Mouse (Mus musculus): Measurements from ENCODE around the gene Kifc5b. TPM values are rescaled to one million over a fixed set of nuclear protein-coding genes. Genes with fewer than 3 reads are reported as not detected.

The Kifc5b gene
- polyA plus RNA-seq (2016; fragmentation: Nextera tagmentation; extraction: Ambion mirVana) = 5.2 and 5.7 TPM in 2 replicates

DNA sequence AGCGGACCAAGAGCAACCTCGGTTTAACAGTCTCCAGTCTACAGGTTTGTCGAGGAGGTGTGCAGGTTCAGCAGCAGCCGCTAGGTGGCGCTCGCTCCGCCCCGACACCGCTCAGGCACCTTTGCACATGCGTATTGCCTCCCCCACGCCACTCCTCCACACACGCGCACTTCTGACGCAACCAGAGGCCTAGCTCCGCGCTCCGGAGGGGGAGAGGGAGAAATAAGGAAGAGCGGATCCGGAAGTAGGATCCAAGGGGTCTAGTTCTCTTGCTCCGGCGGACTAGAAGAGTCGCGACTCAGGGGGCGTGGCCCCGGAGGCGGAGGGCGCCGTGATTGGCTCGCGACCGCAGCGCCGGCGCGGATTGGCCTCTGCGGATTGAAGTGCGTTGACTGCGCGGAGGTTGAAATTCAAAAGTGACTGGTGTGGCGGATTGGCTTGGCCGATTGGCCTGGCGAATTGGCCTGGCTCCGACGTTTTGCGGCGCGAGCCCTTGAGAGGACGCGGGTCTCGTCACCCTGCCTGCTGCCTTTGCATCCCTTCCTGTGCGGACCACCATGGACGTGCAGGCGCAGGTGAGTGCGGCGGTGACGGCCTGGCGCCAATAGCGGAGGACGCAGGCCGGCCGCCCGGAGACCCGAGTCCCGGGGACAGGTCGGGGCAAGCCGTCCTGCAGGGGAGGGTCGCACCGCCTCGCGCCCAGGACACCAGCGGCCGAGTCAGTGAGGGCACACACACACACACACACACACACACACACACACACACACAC, at the start of gene Kifc5b:
Gene Kifc5b, plus strand, starts transcription at position 381 of the 772 bp plus-strand sequence.
- Histone ChIP-seq H3K36me3 (peaks cover 10% of the 10 kb centered on the region), H3K27ac (ENCODE audit: poor library complexity, severe bottlenecking) (peak within 1 kb of the TSS; percentile 81), H3K27me3 (replicated peaks) (no peaks in the 10 kb centered on the region), H3K4me1 (replicated peaks) (peaks cover 14% of the 10 kb centered on the region; the same call in 1 of the 2 replicates), H3K4me3 (peak within 1 kb of the TSS; percentile 76), H3K9me3 (replicated peaks) (no peaks in the 10 kb centered on the region), H3K4me2 (peak within 1 kb of the TSS; percentile 73), H3K9ac (peak within 1 kb of the TSS; percentile 81)
- WGBS = under 1% methylated on average over 68 of the region's 72 CpGs
- peak; percentile 98 for ATAC-seq (ENCODE audit: insufficient number of reproducible peaks, low FRiP score)

DNA sequence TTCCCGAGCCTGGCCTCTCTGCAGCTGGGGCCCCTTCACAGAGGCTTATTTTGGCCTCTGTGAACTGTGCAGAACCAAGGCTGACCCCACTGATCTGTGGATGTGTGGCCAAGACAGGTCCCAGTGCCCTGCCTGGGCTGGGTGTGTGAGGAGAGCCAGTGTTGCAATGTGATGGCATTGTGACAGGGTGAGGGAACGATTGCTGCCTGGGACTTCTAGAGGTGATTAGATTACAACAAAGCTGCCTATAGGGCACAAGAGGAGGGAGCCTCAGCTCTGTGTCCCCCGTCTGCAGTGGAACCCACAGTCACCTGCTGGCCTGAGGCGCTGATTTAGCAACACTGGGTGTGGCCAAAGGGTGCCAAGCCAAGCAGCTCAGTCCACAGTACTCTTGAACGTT, 48.1 kb upstream of the Kifc5b start:
- H3K27me3 ChIP-seq (replicated peaks) = no peaks in the 10 kb centered on the region
- no peaks in the 10 kb centered on the region for H3K9me3 ChIP-seq (replicated peaks)
- no peak overlapping the region for H3K4me3 ChIP-seq
- H3K27ac ChIP-seq (ENCODE audit: poor library complexity, severe bottlenecking) = peak overlapping the region; percentile 91
- no peaks in the 10 kb centered on the region for H3K36me3 ChIP-seq
- H3K9ac ChIP-seq = peak overlapping the region; percentile 31; the same call in 1 of the 2 replicates
- peak; percentile 72 for ATAC-seq (ENCODE audit: insufficient number of reproducible peaks, low FRiP score)
- 15% methylated on average over 5 of the region's 5 CpGs for WGBS
- H3K4me2 ChIP-seq = peak overlapping the region; percentile 48
- H3K4me1 ChIP-seq (replicated peaks) = peaks cover 57% of the 10 kb centered on the region

DNA sequence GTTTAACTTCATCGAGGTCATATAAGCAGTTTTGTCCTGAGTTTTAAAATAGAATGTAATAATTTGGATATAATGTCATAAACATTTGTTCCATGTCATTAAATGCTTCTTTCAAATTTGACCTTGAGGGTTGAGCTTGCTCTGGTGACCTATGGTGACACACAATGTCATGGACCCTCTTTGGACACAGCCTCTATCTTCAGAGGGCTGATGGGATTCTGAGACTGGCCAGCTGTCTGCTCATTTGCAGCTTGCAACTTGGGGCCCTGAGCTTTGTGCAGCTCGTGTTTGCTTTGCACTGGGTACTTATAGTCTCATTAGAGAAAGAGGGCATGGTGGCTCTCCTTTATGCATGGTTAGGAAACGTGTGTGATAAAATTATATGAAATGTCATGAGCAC, 44.0 kb upstream of the Kifc5b start:
- H3K36me3 ChIP-seq = no peaks in the 10 kb centered on the region
- H3K27ac ChIP-seq (ENCODE audit: poor library complexity, severe bottlenecking) = peak overlapping the region; percentile 66; the same call in 1 of the 2 replicates
- H3K4me3 ChIP-seq = no peak overlapping the region
- WGBS = 61% methylated on average over 3 of the region's 3 CpGs
- no peaks in the 10 kb centered on the region for H3K9me3 ChIP-seq (replicated peaks)
- H3K4me1 ChIP-seq (replicated peaks) = peaks cover 41% of the 10 kb centered on the region
- ATAC-seq (ENCODE audit: insufficient number of reproducible peaks, low FRiP score) = no peak
- no peak overlapping the region for H3K9ac ChIP-seq
- H3K27me3 ChIP-seq (replicated peaks) = no peaks in the 10 kb centered on the region
- no peak overlapping the region for H3K4me2 ChIP-seq

DNA sequence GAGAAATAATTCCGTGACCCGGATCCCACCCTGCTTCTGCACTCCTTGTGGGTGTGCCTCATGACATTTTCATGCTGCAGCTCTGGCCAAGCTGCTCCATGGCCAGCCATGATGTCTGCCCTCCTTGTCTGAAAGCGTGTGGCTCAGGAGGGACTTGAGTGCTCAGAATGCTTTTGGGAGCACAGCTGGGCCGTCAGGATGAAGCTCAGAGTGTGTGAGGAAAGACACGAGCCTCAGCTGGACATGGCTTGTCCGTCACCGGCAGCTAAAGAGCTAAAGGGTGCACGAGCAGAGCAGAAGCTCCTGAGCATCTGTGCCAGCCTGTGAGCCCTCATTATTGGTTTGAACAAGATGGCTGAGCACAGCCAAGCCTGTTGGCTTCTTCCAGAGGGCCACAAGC, 43.4 kb upstream of the Kifc5b start:
- peaks cover 1% of the 10 kb centered on the region; the same call in 1 of the 2 replicates for H3K9me3 ChIP-seq (replicated peaks)
- peaks cover 45% of the 10 kb centered on the region for H3K4me1 ChIP-seq (replicated peaks)
- WGBS = 61% methylated on average over 8 of the region's 8 CpGs
- no peak overlapping the region for H3K4me2 ChIP-seq
- ATAC-seq (ENCODE audit: insufficient number of reproducible peaks, low FRiP score) = no peak
- H3K4me3 ChIP-seq = no peak overlapping the region
- peak overlapping the region; percentile 66; the same call in 1 of the 2 replicates for H3K27ac ChIP-seq (ENCODE audit: poor library complexity, severe bottlenecking)
- H3K27me3 ChIP-seq (replicated peaks) = no peaks in the 10 kb centered on the region
- no peak overlapping the region for H3K9ac ChIP-seq
- H3K36me3 ChIP-seq = no peaks in the 10 kb centered on the region; the same call in 1 of the 2 replicates

DNA sequence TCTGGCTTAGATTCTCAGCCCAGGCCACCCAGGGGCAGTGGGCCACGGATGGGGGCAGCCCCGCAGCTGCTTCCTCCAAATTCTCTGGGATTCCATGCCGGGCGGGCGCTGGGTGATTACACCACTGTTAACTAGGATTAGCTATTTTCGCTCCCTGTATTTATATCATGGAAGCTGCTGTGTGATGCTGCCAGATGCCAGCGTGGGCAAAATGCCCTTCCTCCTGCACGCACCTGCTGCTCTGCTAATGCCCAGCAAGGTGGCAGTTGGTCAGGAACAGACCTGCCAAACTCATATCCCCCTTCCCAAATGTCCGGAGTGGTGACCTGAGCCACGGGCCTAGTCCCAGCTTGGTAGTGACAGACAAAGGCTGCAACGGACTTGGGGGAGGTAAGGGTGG, 42.3 kb upstream of the Kifc5b start:
- peaks cover 40% of the 10 kb centered on the region for H3K4me1 ChIP-seq (replicated peaks)
- no peak overlapping the region for H3K4me3 ChIP-seq
- H3K27me3 ChIP-seq (replicated peaks) = no peaks in the 10 kb centered on the region
- H3K4me2 ChIP-seq = no peak overlapping the region
- no peak for ATAC-seq (ENCODE audit: insufficient number of reproducible peaks, low FRiP score)
- H3K9ac ChIP-seq = no peak overlapping the region
- no peaks in the 10 kb centered on the region; the same call in 1 of the 2 replicates for H3K36me3 ChIP-seq
- peaks cover 4% of the 10 kb centered on the region; the same call in 1 of the 2 replicates for H3K9me3 ChIP-seq (replicated peaks)
- WGBS = 64% methylated on average over 11 of the region's 11 CpGs
- no peak overlapping the region for H3K27ac ChIP-seq (ENCODE audit: poor library complexity, severe bottlenecking)

DNA sequence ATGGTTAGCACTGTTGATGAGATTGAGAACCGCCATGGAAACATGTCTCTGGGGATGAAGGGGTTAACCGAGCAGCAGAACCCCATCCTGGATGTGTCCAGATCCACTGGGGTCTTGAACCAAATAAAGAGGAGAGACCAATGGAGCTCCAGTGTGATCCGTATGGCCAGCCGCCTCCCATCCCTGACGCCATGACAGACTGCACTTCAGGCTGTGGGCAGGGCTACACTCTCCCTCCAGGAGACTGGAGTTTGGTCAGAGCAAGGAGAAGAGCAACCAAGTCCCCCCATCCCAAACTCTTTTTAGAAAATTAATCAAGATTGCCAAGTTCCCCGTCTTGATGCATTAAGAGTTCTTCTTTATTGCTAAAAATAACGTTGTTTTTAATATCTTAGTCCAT, 39.0 kb upstream of the Kifc5b start:
- Histone ChIP-seq H3K27me3 (replicated peaks) (no peaks in the 10 kb centered on the region), H3K9ac (no peak overlapping the region), H3K4me3 (no peak overlapping the region), H3K4me2 (no peak overlapping the region), H3K4me1 (replicated peaks) (peaks cover 27% of the 10 kb centered on the region), H3K9me3 (replicated peaks) (peaks cover 8% of the 10 kb centered on the region; the same call in 1 of the 2 replicates), H3K36me3 (peaks cover 6% of the 10 kb centered on the region), H3K27ac (ENCODE audit: poor library complexity, severe bottlenecking) (0 out of 2 replicates have a peak overlapping the region, but pooled peaks have one; percentile 31)
- ATAC-seq (ENCODE audit: insufficient number of reproducible peaks, low FRiP score) = no peak
- WGBS = 71% methylated on average over 7 of the region's 7 CpGs

DNA sequence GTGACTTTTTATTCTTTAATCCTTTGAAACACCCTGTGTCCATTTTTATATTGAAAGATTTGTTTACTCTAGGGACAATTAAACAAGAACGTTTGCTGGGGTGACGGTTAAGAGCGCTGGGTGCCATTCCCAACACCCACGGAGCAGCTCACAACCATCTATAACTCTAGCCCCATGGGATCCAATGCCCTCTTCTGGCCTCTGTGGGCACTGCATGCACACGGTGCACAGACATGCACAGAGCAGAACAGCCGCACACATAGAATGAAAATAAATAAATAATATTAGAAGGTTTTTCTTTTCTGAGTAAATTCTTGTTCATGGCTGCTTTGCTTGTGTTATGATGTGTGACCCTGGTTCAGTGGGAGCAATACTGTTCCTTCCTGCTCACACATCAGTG, 37.7 kb upstream of the Kifc5b start:
- Histone ChIP-seq H3K9me3 (replicated peaks) (peaks cover 8% of the 10 kb centered on the region; the same call in 1 of the 2 replicates), H3K36me3 (peaks cover 6% of the 10 kb centered on the region), H3K4me1 (replicated peaks) (peaks cover 32% of the 10 kb centered on the region), H3K27ac (ENCODE audit: poor library complexity, severe bottlenecking) (peak overlapping the region; percentile 55), H3K9ac (no peak overlapping the region), H3K4me2 (no peak overlapping the region), H3K27me3 (replicated peaks) (no peaks in the 10 kb centered on the region), H3K4me3 (no peak overlapping the region)
- no peak for ATAC-seq (ENCODE audit: insufficient number of reproducible peaks, low FRiP score)
- 90% methylated on average over 6 of the region's 6 CpGs for WGBS

DNA sequence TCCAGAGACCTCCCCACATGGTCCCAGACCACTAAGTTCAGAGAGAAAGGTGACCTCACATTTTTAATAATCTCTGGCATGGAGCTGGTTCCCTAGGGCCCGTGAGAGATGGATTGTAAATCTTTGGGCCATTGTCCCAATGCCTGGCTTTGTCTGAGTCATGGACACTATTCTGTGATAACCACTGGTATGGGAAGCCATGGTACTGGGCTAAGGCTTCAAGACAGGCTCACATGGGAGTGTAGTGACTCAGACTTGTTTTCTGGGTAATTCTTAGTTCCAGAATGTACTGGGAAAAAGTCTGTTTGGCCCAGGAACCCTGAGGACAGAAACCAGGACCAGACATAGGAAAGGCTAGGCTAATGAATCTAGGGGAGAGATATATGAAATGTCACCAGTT, 34.2 kb upstream of the Kifc5b start:
- H3K9me3 ChIP-seq (replicated peaks) = peaks cover 8% of the 10 kb centered on the region; the same call in 1 of the 2 replicates
- no peaks in the 10 kb centered on the region for H3K27me3 ChIP-seq (replicated peaks)
- H3K27ac ChIP-seq (ENCODE audit: poor library complexity, severe bottlenecking) = no peak overlapping the region; the same call in 1 of the 2 replicates
- H3K4me2 ChIP-seq = no peak overlapping the region
- ATAC-seq (ENCODE audit: insufficient number of reproducible peaks, low FRiP score) = no peak
- H3K4me3 ChIP-seq = no peak overlapping the region
- no peak overlapping the region for H3K9ac ChIP-seq
- peaks cover 32% of the 10 kb centered on the region for H3K4me1 ChIP-seq (replicated peaks)
- WGBS = 63% methylated on average over 1 of the region's 1 CpGs
- H3K36me3 ChIP-seq = peaks cover 6% of the 10 kb centered on the region

DNA sequence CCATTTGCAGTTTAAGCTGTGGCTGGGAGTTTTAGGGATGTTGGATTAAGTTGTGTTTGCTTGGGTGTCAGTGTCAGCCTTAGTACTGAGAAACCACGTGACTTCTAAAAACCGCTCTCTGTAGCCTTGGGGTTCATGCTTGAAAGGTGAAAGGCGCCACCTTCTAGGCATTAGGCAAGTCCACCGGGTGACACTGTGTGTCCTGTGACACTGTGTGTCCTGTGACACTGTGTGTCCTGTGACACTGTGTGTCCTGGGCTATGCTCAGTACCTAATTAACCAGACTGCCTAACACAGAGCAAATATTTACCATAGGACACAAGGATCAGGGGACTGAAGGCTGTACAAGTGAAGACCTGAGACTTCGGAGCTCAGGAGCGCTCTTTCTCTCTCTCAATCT, 33.3 kb upstream of the Kifc5b start:
- Histone ChIP-seq H3K27me3 (replicated peaks) (no peaks in the 10 kb centered on the region), H3K9ac (peak overlapping the region; percentile 73; the same call in 1 of the 2 replicates), H3K4me2 (0 out of 2 replicates have a peak overlapping the region, but pooled peaks have one; percentile 73), H3K36me3 (peaks cover 6% of the 10 kb centered on the region), H3K4me1 (replicated peaks) (peaks cover 36% of the 10 kb centered on the region), H3K4me3 (no peak overlapping the region), H3K27ac (ENCODE audit: poor library complexity, severe bottlenecking) (peak overlapping the region; percentile 91; the same call in 1 of the 2 replicates), H3K9me3 (replicated peaks) (peaks cover 6% of the 10 kb centered on the region; the same call in 1 of the 2 replicates)
- WGBS = 71% methylated on average over 6 of the region's 6 CpGs
- no peak for ATAC-seq (ENCODE audit: insufficient number of reproducible peaks, low FRiP score)

DNA sequence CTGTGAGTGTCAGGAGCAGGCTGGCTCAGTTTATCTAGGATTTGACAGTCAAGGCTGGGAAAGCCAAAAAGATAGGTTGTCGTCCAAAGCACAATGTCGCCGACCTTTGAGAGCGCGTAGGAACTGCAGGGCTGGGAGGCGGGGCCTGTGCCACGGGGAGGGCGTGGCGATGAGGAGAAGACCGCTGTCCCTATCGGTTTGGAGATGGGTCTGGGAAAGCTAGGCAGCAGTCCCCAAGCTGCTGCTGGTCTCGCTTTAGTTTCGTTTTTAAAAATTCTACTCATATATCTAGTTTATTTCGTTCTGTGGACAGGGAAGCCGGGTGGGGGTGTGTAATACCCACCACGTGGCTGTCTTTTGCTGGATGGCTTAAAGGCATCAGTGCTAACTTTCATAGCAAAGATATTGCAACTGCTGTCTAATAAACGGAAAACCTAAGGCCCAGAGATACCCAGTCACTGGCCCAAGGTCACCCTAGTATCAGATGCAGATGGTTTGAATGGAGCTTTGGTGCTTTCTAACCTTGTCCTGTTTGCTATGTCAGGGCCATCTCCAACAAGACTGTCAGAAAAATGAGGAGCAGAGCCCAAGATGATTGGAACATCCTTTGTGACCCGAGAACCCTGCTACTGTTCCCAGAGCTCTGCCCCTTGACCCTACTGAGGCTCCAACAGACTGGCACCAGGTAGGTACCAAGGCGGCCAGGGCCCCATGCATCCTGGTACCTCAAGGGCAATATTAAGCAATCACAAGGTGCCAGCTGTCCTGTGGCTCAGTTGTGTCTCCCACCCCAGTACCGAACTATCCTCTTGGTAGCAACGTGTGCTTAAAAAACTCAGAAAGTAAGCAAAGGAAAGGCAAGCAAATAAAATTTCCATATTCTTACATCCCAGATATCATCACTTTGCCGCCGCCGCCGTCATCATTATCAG, 31.6 kb upstream of the Kifc5b start:
- Histone ChIP-seq H3K27ac (ENCODE audit: poor library complexity, severe bottlenecking) (peak overlapping the region; percentile 91), H3K4me1 (replicated peaks) (peaks cover 36% of the 10 kb centered on the region), H3K9me3 (replicated peaks) (0 out of 2 replicates have a peak, but pooled peaks cover 5% of the 10 kb centered on the region), H3K27me3 (replicated peaks) (no peaks in the 10 kb centered on the region), H3K4me3 (peak overlapping the region; percentile 46), H3K36me3 (peaks cover 6% of the 10 kb centered on the region; the same call in 1 of the 2 replicates), H3K9ac (peak overlapping the region; percentile 73), H3K4me2 (peak overlapping the region; percentile 73)
- 17% methylated on average over 25 of the region's 25 CpGs for WGBS
- ATAC-seq (ENCODE audit: insufficient number of reproducible peaks, low FRiP score) = peak; percentile 79
